Mouse (Mus musculus): ENCODE measurements around the gene Kif26b. TPM values are rescaled to one million over a fixed set of nuclear protein-coding genes. Genes with fewer than 3 reads are reported as not detected.

Kif26b gene
- total and polyA plus RNA-seq, 2 experiments from 2014 or later, result 6.4 to 75.8 TPM

- no peaks in the 10 kb centered on the region; the same call in 1 of the 2 replicates for H3K36me3 ChIP-seq (ENCODE audit: insufficient read depth, low read length)
- ATAC-seq (ENCODE audit: low FRiP score), result no peak
- H3K4me3 ChIP-seq (ENCODE audit: low read depth, low read length), result no peak overlapping the region
- TF ChIP-seq CTCF (IDR thresholded peaks at IDR 0.05), result no peak
- H3K4me2 ChIP-seq (ENCODE audit: low read depth, low read length, poor library complexity, severe bottlenecking), result no peak overlapping the region
- DNase-seq (ENCODE audit: low spot score), result no peak
- no peak overlapping the region for H3K27ac ChIP-seq (ENCODE audit: low read depth, low read length)
- H3K9me3 ChIP-seq (ENCODE audit: low read length), result no peaks in the 10 kb centered on the region
- H3K4me1 ChIP-seq (ENCODE audit: insufficient read depth, low read length), result no peaks in the 10 kb centered on the region
- H3K27me3 ChIP-seq (ENCODE audit: insufficient read depth, low read length), result no peaks in the 10 kb centered on the region
- WGBS, result 72% methylated on average over 2 of the region's 2 CpGs
- H3K9ac ChIP-seq (replicated peaks; ENCODE audit: low read length, poor library complexity, severe bottlenecking), result no peak overlapping the region
These were observed 187.5 kb downstream of the Kif26b start for GRCm38 (mm10) chr1:178716411-178716810.

DNA sequence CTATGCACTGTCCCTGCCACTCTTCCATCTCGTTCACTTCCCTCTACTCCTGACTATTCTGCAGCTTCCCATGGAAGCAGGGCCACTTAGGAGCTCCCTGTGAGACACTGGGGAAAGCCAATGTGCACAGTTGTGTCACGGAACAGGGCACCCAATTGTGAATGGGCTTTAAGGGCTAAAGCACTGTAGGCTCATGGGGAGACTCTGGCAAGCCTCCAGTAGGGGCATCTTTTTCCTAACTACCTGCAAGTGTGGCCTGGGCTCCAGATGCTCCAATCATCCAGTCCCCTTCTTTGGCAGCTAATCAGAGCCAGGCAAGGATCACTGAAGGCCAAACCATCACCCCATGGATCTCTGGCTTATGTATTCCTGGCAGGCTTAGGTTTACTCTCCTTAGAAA is 191.9 kb downstream of the Kif26b start:
- Histone ChIP-seq H3K4me2 (ENCODE audit: low read depth, low read length, poor library complexity, severe bottlenecking) (no peak overlapping the region), H3K36me3 (ENCODE audit: insufficient read depth, low read length) (no peaks in the 10 kb centered on the region; the same call in 1 of the 2 replicates), H3K4me1 (ENCODE audit: insufficient read depth, low read length) (no peaks in the 10 kb centered on the region), H3K9ac (replicated peaks; ENCODE audit: low read length, poor library complexity, severe bottlenecking) (no peak overlapping the region), H3K27me3 (ENCODE audit: insufficient read depth, low read length) (no peaks in the 10 kb centered on the region), H3K9me3 (ENCODE audit: low read length) (no peaks in the 10 kb centered on the region), H3K4me3 (ENCODE audit: low read depth, low read length) (no peak overlapping the region), H3K27ac (ENCODE audit: low read depth, low read length) (no peak overlapping the region)
- DNase-seq (ENCODE audit: low spot score) (no peak), ATAC-seq (ENCODE audit: low FRiP score) (no peak)
- WGBS, result 66% methylated on average over 2 of the region's 2 CpGs
- no peak for TF ChIP-seq CTCF (IDR thresholded peaks at IDR 0.05)

DNA sequence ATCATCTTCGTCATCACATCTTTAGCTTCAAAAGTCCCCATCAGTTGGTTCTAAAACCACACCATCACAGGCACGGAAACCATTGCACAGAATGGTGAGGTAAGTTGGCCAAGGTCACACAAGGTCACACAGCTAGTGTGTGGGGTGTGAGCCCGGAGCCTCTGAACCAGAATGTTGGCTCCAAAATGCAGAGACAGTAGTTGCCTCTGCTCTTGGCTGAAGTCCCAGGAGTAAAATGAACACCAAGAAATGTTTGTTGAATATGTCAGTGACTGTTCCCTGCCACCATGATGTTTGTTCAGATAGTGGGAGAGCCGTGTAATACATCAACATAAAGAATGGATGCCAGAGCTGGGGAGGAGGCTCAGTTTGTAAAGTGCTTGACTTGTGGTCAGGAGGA is 193.9 kb downstream of the Kif26b start:
- no peak overlapping the region for H3K27ac ChIP-seq (ENCODE audit: low read depth, low read length)
- 83% methylated on average over 4 of the region's 4 CpGs for WGBS
- ATAC-seq (ENCODE audit: low FRiP score) (no peak), DNase-seq (ENCODE audit: low spot score) (no peak)
- H3K9ac ChIP-seq (replicated peaks; ENCODE audit: low read length, poor library complexity, severe bottlenecking), result no peak overlapping the region
- no peak overlapping the region for H3K4me2 ChIP-seq (ENCODE audit: low read depth, low read length, poor library complexity, severe bottlenecking)
- no peak for TF ChIP-seq CTCF (IDR thresholded peaks at IDR 0.05)
- H3K36me3 ChIP-seq (ENCODE audit: insufficient read depth, low read length), result no peaks in the 10 kb centered on the region
- H3K4me3 ChIP-seq (ENCODE audit: low read depth, low read length), result no peak overlapping the region
- no peaks in the 10 kb centered on the region for H3K4me1 ChIP-seq (ENCODE audit: insufficient read depth, low read length)
- H3K27me3 ChIP-seq (ENCODE audit: insufficient read depth, low read length), result no peaks in the 10 kb centered on the region
- H3K9me3 ChIP-seq (ENCODE audit: low read length), result no peaks in the 10 kb centered on the region

DNA sequence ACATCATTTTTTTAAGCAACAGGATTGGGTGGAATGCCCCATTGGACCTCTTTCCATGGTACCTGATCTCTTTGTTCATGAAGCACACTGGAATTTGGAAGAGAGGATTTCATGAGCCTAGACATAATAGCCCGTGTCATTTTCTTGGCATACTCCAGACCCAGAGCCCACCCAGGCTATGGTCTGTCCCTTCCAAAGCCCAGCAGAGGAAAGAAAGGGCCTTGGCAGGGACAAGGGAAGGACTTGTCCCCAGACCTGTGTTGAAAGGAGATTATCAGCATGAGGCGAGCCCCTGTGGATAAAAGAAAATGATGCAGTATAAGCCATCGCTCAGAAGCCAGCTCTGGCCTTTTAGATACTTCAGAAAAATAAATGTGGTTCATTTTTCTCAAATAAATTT is 196.6 kb downstream of the Kif26b start:
- 27% methylated on average over 3 of the region's 3 CpGs for WGBS
- no peaks in the 10 kb centered on the region for H3K4me1 ChIP-seq (ENCODE audit: insufficient read depth, low read length)
- H3K4me2 ChIP-seq (ENCODE audit: low read depth, low read length, poor library complexity, severe bottlenecking), result no peak overlapping the region
- H3K36me3 ChIP-seq (ENCODE audit: insufficient read depth, low read length), result no peaks in the 10 kb centered on the region
- ATAC-seq (ENCODE audit: low FRiP score), result no peak
- H3K4me3 ChIP-seq (ENCODE audit: low read depth, low read length), result no peak overlapping the region
- DNase-seq (ENCODE audit: low spot score), result peak; percentile 52
- H3K27ac ChIP-seq (ENCODE audit: low read depth, low read length), result no peak overlapping the region
- no peaks in the 10 kb centered on the region for H3K27me3 ChIP-seq (ENCODE audit: insufficient read depth, low read length)
- no peak overlapping the region for H3K9ac ChIP-seq (replicated peaks; ENCODE audit: low read length, poor library complexity, severe bottlenecking)
- no peak for TF ChIP-seq CTCF (IDR thresholded peaks at IDR 0.05)
- H3K9me3 ChIP-seq (ENCODE audit: low read length), result no peaks in the 10 kb centered on the region

DNA sequence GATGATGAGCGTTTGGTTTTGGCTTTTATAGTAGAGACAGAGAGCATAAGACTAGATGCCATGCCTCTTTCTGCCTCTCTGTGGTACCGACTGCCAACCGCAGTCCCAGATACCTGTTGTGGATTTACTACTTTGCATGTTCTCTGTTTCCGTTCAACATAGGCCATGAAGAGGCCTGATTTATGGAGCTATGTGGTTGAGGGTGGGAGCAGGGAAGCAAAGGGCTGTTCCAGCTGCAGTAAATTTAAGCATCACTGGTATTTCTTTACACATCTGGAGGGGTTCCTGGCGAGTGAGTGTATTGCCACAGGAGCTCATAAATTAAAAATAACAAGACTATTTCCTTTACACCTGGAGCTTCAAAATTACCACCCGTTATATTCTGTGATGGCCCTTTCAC is 199.3 kb downstream of the Kif26b start:
- Histone ChIP-seq H3K27me3 (ENCODE audit: insufficient read depth, low read length) (no peaks in the 10 kb centered on the region), H3K9ac (replicated peaks; ENCODE audit: low read length, poor library complexity, severe bottlenecking) (no peak overlapping the region), H3K4me1 (ENCODE audit: insufficient read depth, low read length) (no peaks in the 10 kb centered on the region), H3K4me3 (ENCODE audit: low read depth, low read length) (no peak overlapping the region), H3K4me2 (ENCODE audit: low read depth, low read length, poor library complexity, severe bottlenecking) (no peak overlapping the region), H3K27ac (ENCODE audit: low read depth, low read length) (no peak overlapping the region), H3K36me3 (ENCODE audit: insufficient read depth, low read length) (no peaks in the 10 kb centered on the region), H3K9me3 (ENCODE audit: low read length) (no peaks in the 10 kb centered on the region)
- no peak for ATAC-seq (ENCODE audit: low FRiP score)
- no peak for DNase-seq (ENCODE audit: low spot score)
- WGBS, result 86% methylated on average over 6 of the region's 6 CpGs
- no peak for TF ChIP-seq CTCF (IDR thresholded peaks at IDR 0.05)

GRCm38 (mm10) chr1:178730271-178730670 is 201.3 kb downstream of the Kif26b start:
- no peak overlapping the region for H3K4me3 ChIP-seq (ENCODE audit: low read depth, low read length)
- no peak for TF ChIP-seq CTCF (IDR thresholded peaks at IDR 0.05)
- no peak overlapping the region for H3K4me2 ChIP-seq (ENCODE audit: low read depth, low read length, poor library complexity, severe bottlenecking)
- H3K36me3 ChIP-seq (ENCODE audit: insufficient read depth, low read length), result no peaks in the 10 kb centered on the region
- H3K9me3 ChIP-seq (ENCODE audit: low read length), result no peaks in the 10 kb centered on the region
- no peaks in the 10 kb centered on the region for H3K4me1 ChIP-seq (ENCODE audit: insufficient read depth, low read length)
- no peak overlapping the region for H3K27ac ChIP-seq (ENCODE audit: low read depth, low read length)
- DNase-seq (ENCODE audit: low spot score), result no peak
- 92% methylated on average over 3 of the region's 3 CpGs for WGBS
- no peak overlapping the region for H3K9ac ChIP-seq (replicated peaks; ENCODE audit: low read length, poor library complexity, severe bottlenecking)
- no peaks in the 10 kb centered on the region for H3K27me3 ChIP-seq (ENCODE audit: insufficient read depth, low read length)
- no peak for ATAC-seq (ENCODE audit: low FRiP score)
